Mouse (Mus musculus) left cerebral cortex, postnatal 36 days (tissue): ENCODE data around the gene Hmmr. TPM values are rescaled to one million over a fixed set of nuclear protein-coding genes. Genes with fewer than 3 reads are reported as not detected.
A peak's percentile ranks its signal among the peaks of the same experiment; 100 is the strongest.
"Not testable (repeated sequence)": the region's sequence is repeated elsewhere in the genome, so short reads cannot be mapped to it uniquely, and the experiment has no call there.

Experiments
- DNase-seq, 2 experiments: peaks; one replicate each; pipeline ENCODE4 v3.0.0; 2021 to 2022; ENCODE audit warnings: low spot score in 2 of 2, mixed read lengths in 1 of 2
- intact Hi-C: fragments of 180-260 bp; cut with DNase I; formaldehyde crosslinking; loops from one replicate; pipeline ENCODE4 v1.15.1; 2025
- total RNA-seq, 2 experiments: library from RNA; stranded (reverse); gene quantifications; 2 replicates each; pipeline ENCODE4 v1.2.3; 2021

Gene Hmmr
- total RNA-seq, 2 experiments from 2014 or later = 0.74 to 0.82 TPM

DNA sequence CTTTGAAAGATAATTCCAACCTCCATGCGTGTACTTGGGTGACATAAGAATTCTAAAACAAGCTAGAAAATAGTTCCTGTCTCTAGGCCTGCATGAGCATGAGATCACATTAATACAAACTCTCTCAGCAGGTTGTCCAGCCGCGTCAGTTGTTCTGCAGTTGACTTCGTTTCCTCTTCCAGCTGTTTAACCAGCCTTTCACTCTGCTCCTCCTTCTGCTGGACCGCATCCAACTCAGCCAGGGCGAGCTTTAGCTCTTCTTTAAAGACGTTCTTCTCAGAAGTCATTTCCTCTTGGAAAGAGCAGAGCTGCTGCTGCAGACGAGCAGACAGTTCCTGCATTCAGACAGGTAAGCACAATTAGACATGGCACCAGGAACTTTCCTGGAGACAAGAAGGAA lies 19.4 kb downstream of the Hmmr start:
- DNase-seq = no peak

DNA sequence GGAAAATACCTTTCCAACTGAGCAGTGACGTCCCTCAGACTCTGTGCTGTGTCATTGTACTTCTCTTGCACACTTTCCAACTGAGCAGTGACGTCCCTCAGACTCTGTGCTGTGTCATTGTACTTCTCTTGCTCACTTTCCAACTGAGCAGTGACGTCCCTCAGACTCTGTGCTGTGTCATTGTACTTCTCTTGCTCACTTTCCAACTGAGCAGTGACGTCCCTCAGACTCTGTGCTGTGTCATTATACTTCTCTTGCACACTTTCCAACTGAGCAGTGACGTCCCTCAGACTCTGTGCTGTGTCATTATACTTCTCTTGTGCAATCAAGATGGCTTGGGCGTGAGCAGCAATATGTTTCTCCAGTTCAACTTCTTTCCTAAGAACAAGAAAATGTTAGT lies 23.3 kb downstream of the Hmmr start:
- DNase-seq, intact Hi-C loops: not testable (repeated sequence)

More for the DNA sequence above, 19.4 kb downstream of the Hmmr start:
- intact Hi-C loops = no loop called here

DNA sequence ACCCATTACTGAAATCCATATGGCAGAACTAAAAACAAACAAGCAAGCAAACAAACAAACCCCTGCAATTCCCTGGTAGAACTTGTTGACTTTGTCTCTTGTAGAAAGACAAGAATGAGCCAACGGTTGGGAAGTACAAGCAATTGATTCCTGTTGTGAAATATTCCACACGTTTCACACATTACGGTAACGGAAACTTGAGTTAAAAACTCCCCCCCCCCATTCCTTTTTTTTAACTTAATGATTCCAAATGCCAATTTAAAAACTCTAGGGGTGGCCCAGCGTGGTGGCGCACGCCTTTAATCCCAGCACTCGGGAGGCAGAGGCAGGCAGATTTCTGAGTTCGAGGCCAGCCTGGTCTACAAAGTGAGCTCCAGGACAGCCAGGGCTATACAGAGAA lies 38.1 kb downstream of the Hmmr start, which contains the start of gene Mat2b:
TSS of gene Mat2b (minus strand) at position 101 of the 400 bp plus-strand sequence.
- intact Hi-C loops = no loop called here
- DNase-seq = no peak

DNA sequence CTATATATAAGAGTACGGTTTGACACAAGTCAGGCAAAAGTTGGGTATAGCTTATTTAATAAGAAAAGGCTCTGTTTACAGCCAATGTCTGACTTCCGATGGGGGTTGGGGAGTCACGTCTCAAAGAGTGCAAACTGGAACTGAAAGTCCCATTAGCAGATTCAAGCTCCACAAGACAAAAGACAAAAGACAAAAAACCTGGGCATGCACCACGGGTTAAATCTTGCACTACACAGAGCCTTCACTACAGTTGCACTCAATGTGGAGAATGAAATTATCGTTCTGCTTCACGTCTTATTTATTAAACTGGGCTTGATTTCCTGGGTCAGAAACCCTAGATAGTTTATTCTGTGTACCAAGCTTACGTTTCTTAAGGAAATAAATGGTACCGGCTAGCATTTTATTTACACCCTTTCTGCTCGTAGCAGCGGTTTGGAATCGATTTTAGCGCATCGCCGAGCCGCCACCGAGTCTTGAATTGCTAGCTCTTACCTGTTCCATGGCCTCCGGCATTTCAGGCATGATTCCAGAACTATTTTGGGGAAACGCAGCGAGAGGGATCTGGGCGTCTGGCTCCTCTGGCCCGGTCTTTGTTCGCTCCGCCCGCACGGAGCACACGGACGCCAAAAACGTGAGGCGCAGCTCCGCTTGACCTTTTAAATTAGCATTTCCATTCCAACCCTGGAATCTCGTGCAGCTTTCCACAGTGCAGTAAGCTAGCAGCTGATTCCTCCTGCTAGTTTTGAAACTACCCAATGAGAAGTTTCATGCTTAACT lies 38.7 kb downstream of the Hmmr start:
- DNase-seq = peak; percentile 60
- intact Hi-C loops = loop anchor here (5.0 kb wide), 1 partner anchor 58 kb away; no protein-coding TSS in a partner anchor

DNA sequence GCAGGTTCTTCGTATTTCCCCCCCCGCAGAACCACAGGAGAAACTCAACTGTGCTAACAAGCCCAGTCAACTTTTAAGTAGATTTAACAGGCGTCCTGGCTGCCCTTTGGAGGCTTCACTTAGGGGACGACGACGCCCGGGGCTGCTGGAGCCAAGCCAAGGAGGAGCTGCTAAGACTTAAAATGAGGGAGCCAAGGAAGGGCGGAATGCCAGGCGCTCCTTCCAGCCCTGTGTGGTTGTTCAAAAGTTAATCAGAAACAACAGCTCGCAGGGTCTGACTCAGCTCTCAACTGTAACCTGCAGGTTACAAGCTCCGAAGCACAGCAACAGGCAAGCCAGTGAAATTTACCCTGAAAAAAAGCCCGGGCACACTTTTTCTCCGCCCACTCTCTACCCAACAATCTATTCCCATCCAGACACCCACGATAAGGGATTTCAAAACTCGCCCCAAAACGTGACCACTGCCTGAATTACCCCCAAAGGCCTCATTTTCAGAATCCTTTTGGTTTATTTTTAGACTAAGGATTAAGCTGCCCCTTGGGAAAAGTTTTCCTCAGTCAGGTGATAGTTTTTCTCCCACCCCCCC lies 39.8 kb downstream of the Hmmr start:
- intact Hi-C loops = loop anchor here (2.0 to 5.0 kb wide), 2 partner anchors 39 to 59 kb away; partner anchors contain the start of genes Hmmr and Nudcd2
- DNase-seq = peak; percentile 53 to 61

DNA sequence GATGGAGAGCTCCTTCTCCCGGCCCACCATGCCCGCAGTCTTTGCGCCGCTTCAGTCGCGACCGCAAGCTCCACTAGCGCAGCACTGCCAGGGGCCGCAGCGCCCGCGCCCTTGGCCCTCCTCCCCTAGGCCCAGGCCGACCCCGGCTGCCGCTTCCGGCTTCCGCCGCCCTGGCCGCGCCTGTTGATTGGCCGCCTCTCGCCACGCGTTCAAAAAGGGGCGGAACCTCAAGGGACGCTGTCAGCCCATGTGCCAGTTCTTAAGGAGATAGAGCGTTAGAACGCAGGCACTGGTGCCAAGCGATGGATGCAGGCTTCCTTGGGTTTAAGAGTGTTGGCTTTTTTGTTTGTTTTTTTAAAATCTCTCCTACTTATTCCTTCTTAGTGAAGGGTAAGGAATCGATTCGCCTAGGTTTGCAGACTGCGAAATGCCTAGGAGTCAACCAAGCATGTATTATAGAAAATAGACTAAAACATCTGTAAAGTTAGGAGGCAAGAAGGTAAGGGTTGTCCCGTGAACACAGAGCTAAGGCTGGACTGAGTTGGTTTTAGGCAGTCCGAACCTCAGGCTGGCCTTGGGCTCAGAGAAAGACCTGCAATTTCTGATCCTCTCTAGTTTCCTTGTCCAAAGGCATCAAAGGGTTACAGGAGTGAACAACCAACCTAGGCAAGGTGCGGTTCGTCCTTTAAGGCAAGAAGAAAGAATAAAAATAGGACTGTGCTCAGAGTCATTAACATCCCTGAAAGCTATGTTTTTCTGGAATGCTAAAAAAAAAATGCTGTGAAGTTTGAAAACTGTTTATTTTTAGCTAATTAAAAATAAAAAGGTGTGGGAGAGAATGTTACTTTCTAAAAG lies 40.5 kb downstream of the Hmmr start:
- intact Hi-C loops = loop anchor here (2.0 to 5.0 kb wide), 2 partner anchors 40 to 60 kb away; partner anchors contain the start of genes Hmmr and Nudcd2

DNA sequence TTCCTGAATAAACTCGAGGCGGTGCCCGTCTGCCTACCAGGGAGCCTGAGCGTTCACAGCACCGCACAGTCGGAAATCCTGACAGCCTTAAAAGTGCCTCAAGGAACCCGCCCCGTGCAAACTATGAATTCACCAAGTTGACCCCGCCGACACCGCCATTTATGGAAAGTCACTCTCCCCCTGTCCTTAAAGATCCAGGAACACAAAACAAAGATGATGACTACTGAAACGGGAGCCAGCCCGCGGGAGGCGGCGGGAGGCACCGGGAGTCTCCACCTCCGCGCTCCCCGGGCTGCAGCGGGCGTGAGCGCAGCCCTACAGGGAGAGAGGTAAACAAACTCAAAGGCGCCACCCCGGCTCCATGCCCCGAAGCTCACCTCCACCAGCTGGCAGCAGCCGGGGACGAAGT lies 41.1 kb downstream of the Hmmr start:
- DNase-seq = no peak
- intact Hi-C loops = loop anchor here (2.0 to 5.0 kb wide), 2 partner anchors 41 to 60 kb away; partner anchors contain the start of genes Hmmr and Nudcd2

More for the DNA sequence above, 40.5 kb downstream of the Hmmr start:
- DNase-seq = peak; percentile 94 to 95

DNA sequence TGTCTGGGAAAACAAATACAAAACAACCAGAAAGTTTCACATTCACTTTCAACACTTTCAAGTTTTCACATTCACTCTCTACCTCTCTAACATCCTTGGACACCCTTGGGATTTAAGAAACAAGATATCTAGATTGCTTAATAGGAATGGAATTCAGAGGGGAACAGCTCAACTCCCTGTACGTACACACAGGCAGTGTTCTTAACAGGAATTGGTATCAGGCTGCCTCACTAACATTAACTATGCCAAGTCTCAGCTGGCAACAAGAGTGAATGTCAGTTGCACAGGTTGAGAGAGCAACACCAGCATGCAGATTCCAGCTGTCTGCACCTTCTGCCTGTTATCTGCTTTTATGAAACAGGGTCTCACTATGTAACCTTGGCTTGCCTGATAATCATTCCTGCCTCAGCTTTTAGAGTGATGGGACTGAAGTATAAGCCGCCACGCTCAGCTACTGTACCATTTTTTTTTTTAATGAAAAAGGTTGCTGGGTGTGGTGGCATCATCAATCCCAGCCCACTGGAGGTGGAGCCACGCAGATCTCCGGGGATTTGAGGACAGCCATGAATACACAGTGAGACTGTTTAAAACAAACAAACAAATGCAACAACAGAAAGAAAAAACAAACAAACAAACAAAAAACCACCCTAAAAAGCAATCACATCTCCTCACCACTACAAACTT lies 42.6 kb downstream of the Hmmr start:
- DNase-seq = no peak
- intact Hi-C loops = loop anchor here (5.0 kb wide), 1 partner anchor 62 kb away; no protein-coding TSS in a partner anchor

DNA sequence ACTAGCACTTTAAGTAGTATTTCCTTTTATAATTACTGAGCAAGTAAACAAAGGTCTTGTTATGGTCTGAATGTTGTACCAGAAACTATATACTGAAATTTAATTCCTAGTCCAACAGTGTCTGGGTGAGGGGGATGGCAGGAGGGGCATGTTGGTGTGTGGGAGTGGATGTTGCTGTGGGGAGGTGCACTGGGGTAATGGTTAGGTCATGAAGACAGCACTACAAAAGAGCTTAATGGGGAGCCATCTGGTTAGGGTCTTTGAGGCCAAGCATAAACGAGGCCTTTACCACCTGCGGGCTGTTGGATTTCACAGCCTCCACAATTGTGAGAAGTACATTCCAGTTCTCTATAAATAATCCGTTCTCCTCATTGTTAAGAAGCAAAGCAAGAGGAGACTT lies 49.9 kb downstream of the Hmmr start:
- intact Hi-C loops = no loop called here
- DNase-seq = no peak

DNA sequence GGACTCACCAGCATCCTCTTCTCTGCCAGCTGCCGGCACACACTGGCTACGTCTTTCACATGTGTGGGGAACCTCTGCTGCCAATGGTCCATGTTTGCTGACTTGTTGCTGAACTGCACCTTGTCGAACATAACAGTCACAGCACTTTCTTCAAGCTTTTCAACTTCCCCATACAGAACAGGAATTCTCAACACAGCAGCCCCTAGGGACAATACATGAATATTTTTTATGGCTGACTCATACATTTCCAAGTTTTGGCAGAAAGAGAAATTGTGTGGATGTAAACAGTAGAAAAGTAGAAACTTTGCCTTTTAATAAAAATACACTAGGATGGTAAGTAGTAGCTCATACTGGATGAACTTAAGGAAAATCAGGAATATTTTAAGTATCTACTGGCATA lies 50.8 kb downstream of the Hmmr start:
- intact Hi-C loops = no loop called here
- no peak for DNase-seq

DNA sequence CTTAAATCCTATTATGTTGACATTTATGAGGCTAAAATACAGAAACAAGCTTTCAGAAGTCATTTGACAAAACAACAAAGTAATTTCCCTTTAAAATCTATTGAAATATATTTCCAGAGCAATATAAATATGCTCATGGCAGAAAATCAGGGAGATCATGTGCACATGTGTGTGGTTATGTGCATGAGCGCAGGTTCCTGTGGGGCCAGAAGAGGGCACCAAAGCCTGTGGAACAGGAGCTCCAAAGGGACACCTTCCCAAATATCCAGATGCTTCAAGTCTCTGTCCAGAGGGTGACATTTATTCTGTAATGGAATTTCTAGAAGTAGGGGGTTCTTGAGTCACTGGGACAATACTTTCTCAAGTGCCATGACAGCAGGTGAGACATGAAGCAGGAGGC lies 56.1 kb downstream of the Hmmr start:
- intact Hi-C loops = no loop called here
- DNase-seq = no peak

DNA sequence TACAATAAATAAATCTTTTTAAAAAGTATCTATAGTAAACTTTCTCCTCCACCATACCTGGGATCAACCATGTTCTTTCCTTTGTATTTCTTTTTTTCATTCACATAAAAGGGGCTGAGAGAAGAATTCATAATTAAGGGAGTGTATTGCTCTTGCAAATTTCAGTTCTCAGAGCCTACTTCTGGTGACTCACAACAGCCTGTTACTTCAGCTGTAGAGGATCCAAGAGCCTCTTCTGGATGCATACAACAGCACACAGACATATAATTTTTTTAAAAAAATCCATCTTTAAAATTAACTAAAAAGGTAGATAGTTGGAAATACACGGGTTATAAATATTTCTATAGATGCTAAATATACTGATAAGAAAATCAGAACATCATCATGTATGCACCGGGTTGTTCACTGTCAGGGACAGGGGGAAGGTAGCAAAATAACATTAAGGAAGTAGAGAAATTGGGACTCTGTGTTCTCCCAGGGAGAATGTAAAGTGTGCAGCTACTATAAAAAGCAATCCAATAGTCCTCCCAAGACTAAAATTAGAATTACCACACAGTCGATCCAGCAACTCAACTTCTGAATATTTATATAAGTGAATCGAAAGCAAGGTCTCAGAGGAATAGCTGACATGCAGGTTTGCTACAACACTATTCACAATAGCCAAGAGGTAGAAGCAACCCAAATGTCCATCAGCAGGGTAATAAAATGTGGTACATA lies 58.0 kb downstream of the Hmmr start:
- intact Hi-C loops = no loop called here
- DNase-seq = no peak

Other genes starting within 250 kb of the Hmmr start
- 100 to 1,000 TPM; 160 to 179 TPM for gene Mat2b, start 38.2 kb downstream of the Hmmr start, total RNA-seq
- gene Nudcd2, start 245 bp upstream of the Hmmr start, total RNA-seq = 10 to 100 TPM; 18.1 to 21.3 TPM
- 10 to 100 TPM; 61.7 to 70.4 TPM for gene Ccng1, start 21.9 kb upstream of the Hmmr start, total RNA-seq